ENCODE assay signal across 8 mouse cellular contexts in the genomic region with DNA sequence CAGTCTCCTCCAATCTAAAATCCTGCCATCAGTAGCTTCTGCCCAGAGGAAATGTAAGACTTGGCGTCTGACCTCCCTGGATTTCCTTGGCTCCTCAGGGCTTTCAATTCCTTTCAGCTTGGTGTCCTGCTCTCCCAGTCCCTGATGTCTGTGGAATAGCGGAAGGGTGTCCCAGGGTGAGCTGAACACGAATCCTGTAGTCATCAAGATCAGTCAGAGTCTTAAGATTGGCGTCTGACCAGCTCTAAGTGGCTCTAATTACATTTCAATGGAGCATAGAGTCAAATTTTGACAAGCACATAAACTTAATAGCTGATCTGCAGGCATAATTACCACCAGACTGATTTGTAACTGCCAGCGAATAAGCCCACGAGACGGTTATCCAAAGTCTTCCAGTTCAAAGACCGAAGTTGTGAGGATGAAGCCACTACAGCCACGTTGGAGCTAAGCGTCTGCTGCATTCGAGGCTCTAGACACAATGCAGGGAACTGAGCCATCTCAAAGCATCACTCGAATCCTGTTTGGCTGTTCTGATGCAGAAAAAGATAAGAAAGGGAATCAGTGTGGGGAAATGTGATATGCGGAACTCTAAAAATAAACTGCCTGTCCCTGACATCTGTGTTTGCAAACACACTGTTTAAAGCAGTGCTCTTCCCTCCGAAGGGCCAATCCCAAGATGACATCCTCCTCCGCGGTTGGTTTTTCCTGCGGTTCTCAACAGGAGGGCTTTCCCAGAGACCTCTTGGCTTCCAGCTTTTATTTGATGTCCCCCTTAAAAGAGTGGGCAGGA.
DNase-seq lines count a peak whose midpoint lies in the region; ATAC-seq lines count a peak whose summit lies in the region.

No protein-coding gene starts in this region.

- H3K27ac ChIP-seq in midbrain, embryonic 12.5 days (replicated peaks): no peak overlapping the region
- no peak overlapping the region; the same call in 1 of the 2 replicates for H3K27ac ChIP-seq in midbrain, embryonic 10.5 days (replicated peaks)
- peak overlapping the region; percentile 55 to 80 for H3K27ac ChIP-seq in heart, embryonic 14.5 days (replicated peaks in 1 of 2; ENCODE audit: control insufficient read depth in 1 of 2, insufficient read depth in 1 of 2, low read depth in 2 of 2, low read length in 2 of 2)

- H3K9ac ChIP-seq in midbrain, embryonic 12.5 days (replicated peaks): no peak overlapping the region
- H3K9ac ChIP-seq in heart, embryonic 14.5 days (ENCODE audit: low read length): 0 out of 2 replicates have a peak overlapping the region, but pooled peaks have one; percentile 11

- H3K4me1 ChIP-seq in midbrain, embryonic 12.5 days: no peaks in the 10 kb centered on the region
- H3K4me1 ChIP-seq in midbrain, embryonic 10.5 days: 0 out of 2 replicates have a peak, but pooled peaks cover 13% of the 10 kb centered on the region
- H3K4me1 ChIP-seq in heart, embryonic 14.5 days (ENCODE audit: control insufficient read depth in 2 of 2, insufficient read depth in 2 of 2, low read length in 2 of 2): peaks cover 0 to 6% of the 10 kb centered on the region in 2 experiments; a peak in 2 of 4 replicates

- 72% methylated on average over 17 of the region's 17 CpGs for whole genome bisulfite sequencing in midbrain, embryonic 12.5 days
- WGBS in midbrain, embryonic 10.5 days: 78% methylated on average over 17 of the region's 17 CpGs
- WGBS in heart, embryonic 14.5 days: 51% methylated on average over 17 of the region's 17 CpGs

- no peak overlapping the region for H3K4me3 ChIP-seq in midbrain, embryonic 12.5 days
- no peak overlapping the region for H3K4me3 ChIP-seq in midbrain, embryonic 10.5 days
- peak overlapping the region in 1 of 2 experiments; percentile 17; a peak in 2 of 4 replicates for H3K4me3 ChIP-seq in heart, embryonic 14.5 days (ENCODE audit: control insufficient read depth in 1 of 2, insufficient read depth in 1 of 2, low read depth in 1 of 2, low read length in 2 of 2)

- no peaks in the 10 kb centered on the region for H3K27me3 ChIP-seq in midbrain, embryonic 12.5 days
- H3K27me3 ChIP-seq in midbrain, embryonic 10.5 days (ENCODE audit: low read depth, poor library complexity, severe bottlenecking): no peaks in the 10 kb centered on the region
- H3K27me3 ChIP-seq in heart, embryonic 14.5 days (ENCODE audit: control insufficient read depth, insufficient read depth, low read length): no peaks in the 10 kb centered on the region

- ATAC-seq in midbrain, embryonic 12.5 days (ENCODE audit: low FRiP score, low read depth): no peak
- ATAC-seq in heart, embryonic 14.5 days (ENCODE audit: insufficient number of reproducible peaks, insufficient read depth, low FRiP score, low read depth): no peak

- DNase-seq in midbrain, embryonic 10.5 days (ENCODE audit: low spot score): no peak
- DNase-seq in kidney, postnatal 10 days: peak; percentile 57
- peak; percentile 39 to 51 for DNase-seq in lung, postnatal 4 days
- no peak for DNase-seq in spleen, postnatal 14 days (ENCODE audit: low spot score in 2 of 2)
- no peak for DNase-seq in urinary bladder, postnatal 36 days (ENCODE audit: low spot score in 2 of 2)
- no peak for DNase-seq in cerebellum, adult 9-10 months

- H3K4me2 ChIP-seq in midbrain, embryonic 12.5 days (replicated peaks): peak overlapping the region; percentile 9; the same call in 1 of the 2 replicates
- H3K4me2 ChIP-seq in heart, embryonic 14.5 days (ENCODE audit: low read length): peak overlapping the region; percentile 51

- no peaks in the 10 kb centered on the region for H3K9me3 ChIP-seq in midbrain, embryonic 12.5 days
- H3K9me3 ChIP-seq in midbrain, embryonic 10.5 days (replicated peaks): no peaks in the 10 kb centered on the region
- H3K9me3 ChIP-seq in heart, embryonic 14.5 days (ENCODE audit: control insufficient read depth, low read length): no peaks in the 10 kb centered on the region

- H3K36me3 ChIP-seq in midbrain, embryonic 12.5 days: no peaks in the 10 kb centered on the region
- H3K36me3 ChIP-seq in midbrain, embryonic 10.5 days: no peaks in the 10 kb centered on the region
- H3K36me3 ChIP-seq in heart, embryonic 14.5 days (ENCODE audit: control insufficient read depth, insufficient read depth, low read length): no peaks in the 10 kb centered on the region

Comparison
In these comparisons a context has a peak if more than half of its experiments do, and no peak if none do; other contexts are left out.
1. H3K27ac ChIP-seq: peak in heart, embryonic 14.5 days (2 of 2); none in midbrain, embryonic 12.5 days (single experiment) and midbrain, embryonic 10.5 days (single experiment).
2. DNase-seq: peak in kidney, postnatal 10 days (single experiment) and lung, postnatal 4 days (2 of 2); none in midbrain, embryonic 10.5 days (single experiment), spleen, postnatal 14 days (0 of 2), urinary bladder, postnatal 36 days (0 of 2) and cerebellum, adult 9-10 months (single experiment).